Mouse (Mus musculus) E14TG2a.4 (cell line): Measurements from ENCODE around the gene Ciapin1.
A peak's percentile ranks its signal among the peaks of the same experiment; 100 is the strongest.

Experiments used
- H3K27me3 ChIP-seq: 2 replicates; pipeline ENCODE4 v1.6.1; 2014; ENCODE audit warnings: low read length, control low read depth; ENCODE audit not compliant: insufficient read depth
- H3K36me3 ChIP-seq: 2 replicates; pipeline ENCODE4 v1.6.1; 2014; ENCODE audit warnings: low read length, control low read depth; ENCODE audit not compliant: insufficient read depth
- H3K4me1 ChIP-seq: replicated peaks from 2 replicates; pipeline ENCODE4 v1.6.1; 2014; ENCODE audit warnings: low read depth, low read length, control low read depth
- H3K4me3 ChIP-seq: replicated peaks from 2 replicates; pipeline ENCODE4 v1.5.1; 2014; ENCODE audit warnings: mild to moderate bottlenecking, low read length
- H3K9me3 ChIP-seq: 2 replicates; pipeline ENCODE4 v1.6.1; 2014; ENCODE audit warnings: low read length, control low read depth
- CTCF ChIP-seq: conservative IDR thresholded peaks from 2 replicates; pipeline ENCODE4 v1.5.1; 2014; ENCODE audit warnings: low read length
- NANOG ChIP-seq: IDR thresholded peaks from 2 replicates; pipeline ENCODE4 v1.6.1; 2014; ENCODE audit warnings: borderline replicate concordance, low read length, mixed read lengths
- POU5F1 ChIP-seq: IDR thresholded peaks from 2 replicates; pipeline ENCODE4 v1.6.1; 2014; ENCODE audit warnings: low read length, borderline replicate concordance

Ciapin1 gene

DNA sequence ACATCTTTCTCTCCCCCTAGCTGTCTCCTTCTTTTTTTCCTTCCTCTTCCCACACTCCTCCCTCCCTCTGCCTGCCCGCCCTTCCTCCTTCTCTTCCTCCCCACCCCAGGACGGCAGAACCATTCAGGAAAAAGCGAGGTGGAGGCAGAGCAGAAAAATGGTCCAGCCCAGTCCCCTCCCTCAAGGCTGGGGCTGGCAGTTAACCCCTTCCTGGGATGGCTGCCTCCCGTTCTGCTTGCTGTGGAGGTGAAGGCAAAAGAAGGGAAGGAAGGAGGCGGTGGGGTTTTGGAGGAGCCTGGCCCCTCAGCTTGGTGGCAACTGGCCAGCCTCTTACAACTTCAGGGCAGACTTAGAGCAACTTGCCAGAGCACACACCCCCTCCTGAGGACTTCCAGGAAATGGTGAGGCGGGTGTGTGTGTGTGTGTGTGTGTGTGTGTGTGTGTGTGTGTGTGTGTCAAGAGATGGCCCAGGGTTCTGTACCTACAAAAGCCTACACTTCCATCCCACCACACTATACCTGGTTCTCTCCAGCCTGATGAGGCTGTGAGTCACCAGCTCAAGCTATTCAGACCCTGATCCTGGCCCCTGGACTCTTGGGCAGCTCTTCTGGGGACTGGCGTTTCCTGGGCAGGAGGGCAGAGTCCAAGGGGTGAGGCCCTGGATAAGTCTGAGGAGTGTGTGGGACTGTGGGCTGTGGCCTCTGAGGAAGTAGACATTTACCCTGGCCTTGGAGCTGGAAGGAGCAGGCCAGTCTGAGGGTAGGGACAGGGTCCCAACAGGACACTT lies 33.1 kb upstream of the Ciapin1 start:
- TF ChIP-seq CTCF (no peak), POU5F1 (no peak), NANOG (no peak)
- Histone ChIP-seq H3K4me1 (peaks cover 58% of the 10 kb centered on the region), H3K9me3 (no peaks in the 10 kb centered on the region), H3K27me3 (peaks cover 34% of the 10 kb centered on the region), H3K36me3 (peaks cover 17% of the 10 kb centered on the region), H3K4me3 (peak overlapping the region; percentile 69)

DNA sequence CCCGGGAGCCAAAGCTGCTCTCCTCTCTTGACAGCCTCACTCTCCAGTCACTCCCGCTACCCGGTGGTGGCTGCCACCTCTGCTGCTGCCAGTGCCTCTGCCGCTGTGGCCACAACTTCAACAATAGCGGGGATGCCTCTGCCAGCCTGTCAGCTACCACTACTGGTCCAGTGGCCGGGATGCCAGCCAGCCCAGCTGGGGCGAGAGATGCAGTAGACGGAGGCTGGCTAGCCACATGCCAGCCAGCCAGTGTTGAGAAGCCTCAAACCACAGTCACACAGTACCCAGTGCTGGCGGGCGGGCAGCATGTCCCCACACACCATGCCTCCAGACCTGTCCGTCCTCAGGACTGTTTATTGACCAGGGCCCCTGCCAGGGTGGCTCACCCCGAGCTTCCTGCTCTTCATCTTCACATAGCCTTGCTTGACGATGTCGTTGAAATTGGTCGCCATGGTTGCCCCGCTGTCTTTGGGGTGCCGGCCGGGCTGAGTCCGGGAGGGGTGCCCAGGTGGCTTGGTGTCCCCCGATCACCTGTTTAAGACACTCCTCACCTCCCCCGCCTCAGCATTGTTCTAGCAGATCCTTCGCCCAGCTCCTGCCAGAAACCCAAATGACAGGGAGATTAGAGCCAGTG lies 32.4 kb upstream of the Ciapin1 start:
- TF ChIP-seq POU5F1, result no peak
- no peak for TF ChIP-seq CTCF
- no peak for TF ChIP-seq NANOG
- H3K36me3 ChIP-seq, result peaks cover 24% of the 10 kb centered on the region

DNA sequence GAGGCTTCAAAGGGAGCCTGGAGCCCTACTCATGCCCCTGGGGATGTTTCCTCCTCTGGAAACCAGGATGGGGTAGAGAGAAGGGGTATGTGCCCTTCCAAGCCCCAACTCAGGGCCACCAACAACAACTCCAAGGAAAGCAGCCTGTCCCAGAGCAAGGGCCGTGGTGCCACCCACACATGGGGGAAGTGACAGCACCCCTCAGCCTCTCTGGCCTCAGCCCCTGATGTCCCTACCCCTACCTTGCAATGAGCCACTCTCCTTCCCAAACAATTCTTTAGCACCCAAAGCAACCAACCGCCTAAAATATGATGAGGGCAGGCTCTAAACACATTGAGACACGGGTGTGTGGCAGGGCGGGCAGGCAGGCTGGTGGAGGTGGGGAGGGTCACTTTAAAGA lies 31.8 kb upstream of the Ciapin1 start:
- peaks cover 25% of the 10 kb centered on the region for H3K27me3 ChIP-seq
- H3K9me3 ChIP-seq, result no peaks in the 10 kb centered on the region
- TF ChIP-seq POU5F1 (no peak), CTCF (no peak), NANOG (no peak)
- H3K4me1 ChIP-seq, result peaks cover 59% of the 10 kb centered on the region
- peaks cover 30% of the 10 kb centered on the region for H3K36me3 ChIP-seq
- no peak overlapping the region for H3K4me3 ChIP-seq

More for the DNA sequence above, 32.4 kb upstream of the Ciapin1 start:
- Histone ChIP-seq H3K27me3 (peaks cover 31% of the 10 kb centered on the region), H3K9me3 (no peaks in the 10 kb centered on the region), H3K4me1 (peaks cover 59% of the 10 kb centered on the region), H3K4me3 (peak overlapping the region; percentile 69)

DNA sequence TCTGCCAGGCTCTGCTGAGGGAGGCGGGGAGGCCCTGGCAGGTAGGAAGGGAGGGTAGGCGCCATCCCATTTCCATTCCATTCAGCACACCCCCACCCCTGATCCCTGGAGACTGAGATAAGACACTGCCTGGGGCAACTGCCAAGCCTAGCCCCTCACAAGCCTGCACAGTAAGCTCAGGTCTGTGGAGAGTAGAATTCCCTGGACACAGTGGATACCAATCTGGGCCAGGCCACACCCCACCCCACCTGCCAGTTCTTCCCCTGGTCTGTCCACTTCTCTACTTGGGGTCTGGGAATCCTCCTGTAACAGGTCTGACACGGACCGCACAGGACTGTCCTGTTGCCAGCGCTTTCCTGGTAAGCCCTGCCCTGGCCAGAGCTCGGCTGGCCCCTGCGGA lies 31.0 kb upstream of the Ciapin1 start:
- no peaks in the 10 kb centered on the region for H3K9me3 ChIP-seq
- H3K36me3 ChIP-seq, result peaks cover 38% of the 10 kb centered on the region
- TF ChIP-seq POU5F1 (no peak), CTCF (no peak), NANOG (no peak)
- peaks cover 19% of the 10 kb centered on the region; the same call in 1 of the 2 replicates for H3K27me3 ChIP-seq
- H3K4me3 ChIP-seq, result no peak overlapping the region
- H3K4me1 ChIP-seq, result peaks cover 57% of the 10 kb centered on the region

DNA sequence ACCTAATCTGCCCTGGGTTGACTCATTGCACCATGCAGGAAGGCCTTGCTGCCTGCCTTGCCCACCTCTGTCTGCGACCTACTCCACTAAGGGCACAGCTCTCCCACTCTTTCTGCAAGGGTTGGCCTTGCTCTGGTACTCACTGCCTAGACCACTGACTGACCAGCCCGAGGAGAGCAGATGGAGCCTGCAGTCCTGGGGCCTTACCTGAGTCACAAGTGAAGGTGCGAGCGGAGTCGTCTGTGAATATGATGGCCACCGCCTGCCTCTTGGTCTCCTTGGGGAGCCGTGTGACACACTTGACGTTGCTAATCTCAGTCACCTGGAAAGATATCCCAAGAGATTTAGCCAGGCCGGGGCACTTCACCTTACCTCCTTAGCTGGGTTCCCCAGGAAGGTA lies 28.8 kb upstream of the Ciapin1 start:
- TF ChIP-seq NANOG (no peak), POU5F1 (no peak), CTCF (no peak)
- peaks cover 59% of the 10 kb centered on the region for H3K36me3 ChIP-seq

DNA sequence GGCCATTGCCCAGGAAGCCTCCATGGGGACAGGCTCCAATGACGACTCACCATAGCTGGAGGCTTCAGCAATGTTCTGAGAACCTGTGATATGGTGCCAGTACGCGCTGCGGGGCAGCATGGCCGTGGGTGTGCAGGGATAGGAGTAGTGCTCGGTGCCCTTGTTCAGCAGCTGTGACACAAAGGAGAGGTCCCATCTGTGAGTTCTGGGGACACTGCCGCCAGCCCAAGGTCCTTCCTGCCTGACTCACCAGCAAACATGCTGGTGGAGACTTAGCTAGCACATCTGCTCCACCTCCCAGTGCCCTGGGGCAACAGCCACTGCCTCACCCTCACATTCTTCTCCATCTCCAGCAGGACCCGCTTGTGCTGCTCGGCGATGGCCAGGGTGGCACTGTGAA lies 27.1 kb upstream of the Ciapin1 start:
- TF ChIP-seq POU5F1, result no peak
- no peak for TF ChIP-seq CTCF
- TF ChIP-seq NANOG, result no peak
- H3K4me1 ChIP-seq, result peaks cover 77% of the 10 kb centered on the region
- peaks cover 9% of the 10 kb centered on the region; the same call in 1 of the 2 replicates for H3K27me3 ChIP-seq

More for the DNA sequence above, 28.8 kb upstream of the Ciapin1 start:
- Histone ChIP-seq H3K27me3 (peaks cover 13% of the 10 kb centered on the region; the same call in 1 of the 2 replicates), H3K9me3 (no peaks in the 10 kb centered on the region), H3K4me3 (no peak overlapping the region), H3K4me1 (peaks cover 75% of the 10 kb centered on the region)

DNA sequence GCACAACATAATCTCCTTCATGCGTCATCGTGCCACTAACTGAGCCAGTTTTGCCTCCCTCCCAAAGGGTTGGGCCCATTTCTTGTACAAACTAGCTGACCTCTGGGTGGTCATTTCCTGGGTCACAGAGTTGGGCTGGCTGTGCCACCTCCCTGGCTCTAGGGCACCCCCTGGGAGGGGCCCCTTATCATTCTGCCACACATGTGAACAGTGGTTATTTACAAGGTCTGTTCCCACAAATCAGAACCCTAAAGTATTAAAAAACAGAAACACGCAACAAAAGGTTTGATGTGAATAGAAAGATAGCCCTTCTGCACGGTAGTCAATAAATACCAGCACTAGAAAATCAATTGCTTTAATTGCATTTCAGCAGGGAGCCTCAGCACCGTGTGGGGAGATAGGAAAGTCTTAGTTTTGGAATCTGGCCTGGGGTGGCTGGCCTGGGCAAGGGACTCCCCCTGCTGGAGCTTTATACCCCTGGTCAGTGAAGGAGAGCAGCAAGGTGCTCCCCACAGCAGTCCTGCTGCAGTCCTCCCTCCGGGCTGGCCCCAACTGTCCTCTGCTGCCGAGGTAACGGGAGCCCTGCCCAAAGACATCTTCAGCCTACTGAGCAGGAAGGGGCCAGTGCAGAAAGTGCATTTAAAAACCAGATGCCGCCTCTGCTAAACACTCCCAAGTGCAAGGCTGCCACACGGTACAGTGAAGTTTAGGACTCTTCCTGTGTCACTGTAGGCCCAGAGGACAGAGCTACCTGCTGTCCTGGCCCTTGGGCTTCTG lies 25.9 kb upstream of the Ciapin1 start:
- no peak for TF ChIP-seq CTCF
- no peak for TF ChIP-seq NANOG
- no peak for TF ChIP-seq POU5F1
- Histone ChIP-seq H3K36me3 (peaks cover 84% of the 10 kb centered on the region), H3K27me3 (no peaks in the 10 kb centered on the region), H3K4me1 (peaks cover 79% of the 10 kb centered on the region), H3K4me3 (no peak overlapping the region), H3K9me3 (no peaks in the 10 kb centered on the region)

More for the DNA sequence above, 27.1 kb upstream of the Ciapin1 start:
- no peak overlapping the region for H3K4me3 ChIP-seq
- H3K36me3 ChIP-seq, result peaks cover 75% of the 10 kb centered on the region
- H3K9me3 ChIP-seq, result no peaks in the 10 kb centered on the region
